Mouse (Mus musculus) lung, postnatal 0 days (tissue): ENCODE results near the gene Capn1.

Experiments used
- CTCF ChIP-seq: IDR thresholded peaks from 2 replicates; pipeline ENCODE4 v1.5.1; 2016; ENCODE audit warnings: antibody characterized with exemption, mild to moderate bottlenecking
- EP300 ChIP-seq: IDR thresholded peaks from 2 replicates; pipeline ENCODE4 v1.6.1; 2016; ENCODE audit warnings: antibody characterized with exemption, mild to moderate bottlenecking, control low read depth

- TF ChIP-seq CTCF (no peak; the same call in 1 of the 2 replicates), EP300 (peak; percentile 77; the same call in 1 of the 2 replicates)
These were observed 30.8 kb upstream of the Capn1 start, which contains the start of gene Syvn1 for GRCm38 (mm10) chr19:6046294-6047153.
